Mouse (Mus musculus) forebrain, embryonic 13.5 days (tissue): Measurements from ENCODE around the gene Spn. TPM values are rescaled to one million over a fixed set of nuclear protein-coding genes. Genes with fewer than 3 reads are reported as not detected.

ENCODE experiments used
- ATAC-seq: fragments of 200-750 bp; cut with Nextera tagmentation; 2 replicates; pipeline ENCODE4 v1.8.0; 2017
- H3K27ac ChIP-seq: fragments of 300-500 bp; sonication (generic); 2 replicates; pipeline ENCODE4 v1.5.1; 2015; ENCODE audit warnings: inconsistent platforms, mild to moderate bottlenecking, moderate library complexity
- H3K27me3 ChIP-seq: fragments of 300-500 bp; sonication (generic); 2 replicates; pipeline ENCODE4 v1.6.1; 2015; ENCODE audit warnings: mild to moderate bottlenecking, inconsistent platforms
- H3K36me3 ChIP-seq: fragments of 300-500 bp; sonication (generic); 2 replicates; pipeline ENCODE4 v1.6.1; 2015; ENCODE audit warnings: mild to moderate bottlenecking, inconsistent platforms; ENCODE audit not compliant: poor library complexity, severe bottlenecking
- H3K4me1 ChIP-seq: fragments of 300-500 bp; sonication (generic); 2 replicates; pipeline ENCODE4 v1.6.1; 2015; ENCODE audit warnings: inconsistent platforms
- H3K4me2 ChIP-seq: fragments of 300-500 bp; sonication (generic); 2 replicates; pipeline ENCODE4 v1.6.1; 2015; ENCODE audit warnings: inconsistent platforms, mild to moderate bottlenecking, moderate library complexity
- H3K4me3 ChIP-seq: fragments of 300-500 bp; sonication (generic); 2 replicates; pipeline ENCODE4 v1.5.1; 2015; ENCODE audit warnings: mild to moderate bottlenecking, inconsistent platforms
- H3K9ac ChIP-seq: fragments of 300-500 bp; sonication (generic); 2 replicates; pipeline ENCODE4 v1.6.1; 2015; ENCODE audit warnings: mild to moderate bottlenecking, inconsistent platforms
- H3K9me3 ChIP-seq: fragments of 300-500 bp; sonication (generic); replicated peaks from 2 replicates; pipeline ENCODE4 v1.6.1; 2016; ENCODE audit warnings: inconsistent platforms
- WGBS: fragments of 180-500 bp; shearing (Covaris S2); methylation state at CpG from one replicate; pipeline ENCODE4 v1.1.7; 2015; 5-methylcytosine and 5-hydroxymethylcytosine counted together
- polyA plus RNA-seq: library from polyadenylated mRNA; unstranded; fragments of >200 nt; fragmentation: Nextera tagmentation; extraction: Ambion mirVana; gene quantifications from 2 replicates; pipeline ENCODE4 v1.2.1, GENCODE M21; 2015

The Spn gene
- polyA plus RNA-seq, 1 experiment from 2014 or later, result 0.08 TPM

DNA sequence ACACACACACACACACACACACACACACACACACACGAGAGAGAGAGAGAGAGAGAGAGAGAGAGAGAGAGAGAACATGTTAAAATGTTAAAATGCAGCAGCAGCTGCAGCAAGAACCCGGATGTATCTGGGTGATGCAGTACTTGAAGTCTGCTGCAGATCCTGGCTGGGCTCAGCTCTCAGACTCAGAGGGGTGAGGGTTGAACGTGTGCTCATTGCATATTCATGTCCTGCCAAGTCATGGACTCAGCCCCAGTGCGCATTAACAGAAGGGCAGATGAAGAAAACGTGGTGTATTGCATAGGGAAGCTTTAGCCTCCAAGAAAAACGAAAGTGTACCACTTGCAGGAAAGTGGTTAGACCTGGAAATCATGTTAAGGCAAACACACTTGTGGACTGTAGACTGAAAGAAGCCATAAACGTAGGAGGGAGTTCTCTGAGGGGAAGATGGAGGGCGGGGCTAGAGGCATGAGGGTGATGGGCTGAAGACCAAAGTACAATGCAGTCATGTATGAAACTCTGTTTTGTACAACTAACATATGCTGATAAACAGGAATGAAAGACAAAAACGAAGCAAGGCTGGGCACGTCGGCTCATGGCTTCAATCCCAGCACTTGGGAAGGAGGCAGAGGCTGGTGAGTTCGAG lies 23.9 kb downstream of the Spn start:
- no peak overlapping the region for H3K4me2 ChIP-seq
- H3K27me3 ChIP-seq, result no peaks in the 10 kb centered on the region
- ATAC-seq, result no peak
- H3K9me3 ChIP-seq, result no peaks in the 10 kb centered on the region
- 56% methylated on average over 11 of the region's 12 CpGs for WGBS
- H3K36me3 ChIP-seq, result no peaks in the 10 kb centered on the region
- H3K4me3 ChIP-seq, result no peak overlapping the region
- no peak overlapping the region for H3K9ac ChIP-seq
- H3K27ac ChIP-seq, result no peak overlapping the region
- peaks cover 4% of the 10 kb centered on the region; the same call in 1 of the 2 replicates for H3K4me1 ChIP-seq

DNA sequence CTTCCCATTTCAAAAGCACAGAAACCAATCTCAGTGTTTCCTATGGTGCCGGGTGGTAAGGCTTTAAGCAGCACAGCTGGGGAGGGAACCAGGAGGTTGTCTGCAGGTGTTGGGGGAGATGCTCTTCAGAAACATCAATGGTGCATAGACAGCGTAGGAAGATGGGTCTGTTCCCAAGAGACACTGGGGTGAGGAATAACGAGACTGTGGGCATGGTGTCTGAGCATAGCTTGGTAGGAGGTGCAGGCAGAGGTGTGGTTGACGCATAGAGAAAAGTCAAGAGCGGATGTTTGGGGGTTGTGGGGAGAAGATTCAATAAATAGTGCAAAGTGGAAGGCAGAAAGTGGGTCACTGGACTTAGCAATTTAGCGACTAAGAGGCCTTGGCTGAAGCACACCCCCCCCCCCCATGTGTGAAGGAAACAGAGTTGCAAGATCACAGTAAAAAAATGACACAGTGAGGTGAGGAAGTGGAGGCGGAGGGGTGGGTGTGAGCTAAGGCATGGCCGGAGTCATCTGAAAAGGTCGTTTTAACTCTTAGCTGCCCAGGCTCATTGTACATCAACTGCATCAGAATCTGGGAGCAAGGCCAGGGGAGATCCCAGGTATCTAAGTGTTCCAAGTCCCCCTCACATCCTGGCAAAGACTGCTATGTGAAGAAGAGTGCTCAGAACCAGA lies 24.6 kb downstream of the Spn start:
- Histone ChIP-seq H3K4me2 (no peak overlapping the region), H3K36me3 (no peaks in the 10 kb centered on the region), H3K4me1 (peaks cover 4% of the 10 kb centered on the region; the same call in 1 of the 2 replicates), H3K9ac (no peak overlapping the region), H3K9me3 (no peaks in the 10 kb centered on the region), H3K27me3 (no peaks in the 10 kb centered on the region), H3K4me3 (no peak overlapping the region), H3K27ac (no peak overlapping the region)
- no peak for ATAC-seq
- 55% methylated on average over 9 of the region's 9 CpGs for WGBS

- Histone ChIP-seq H3K4me2 (no peak overlapping the region), H3K36me3 (no peaks in the 10 kb centered on the region), H3K9ac (no peak overlapping the region), H3K27me3 (no peaks in the 10 kb centered on the region), H3K27ac (no peak overlapping the region), H3K4me3 (no peak overlapping the region), H3K9me3 (no peaks in the 10 kb centered on the region), H3K4me1 (peaks cover 4% of the 10 kb centered on the region; the same call in 1 of the 2 replicates)
- ATAC-seq, result no peak
- WGBS, result 79% methylated on average over 12 of the region's 12 CpGs
Observed at GRCm38 (mm10) chr7:127112251-127112841, 25.3 kb downstream of the Spn start.

DNA sequence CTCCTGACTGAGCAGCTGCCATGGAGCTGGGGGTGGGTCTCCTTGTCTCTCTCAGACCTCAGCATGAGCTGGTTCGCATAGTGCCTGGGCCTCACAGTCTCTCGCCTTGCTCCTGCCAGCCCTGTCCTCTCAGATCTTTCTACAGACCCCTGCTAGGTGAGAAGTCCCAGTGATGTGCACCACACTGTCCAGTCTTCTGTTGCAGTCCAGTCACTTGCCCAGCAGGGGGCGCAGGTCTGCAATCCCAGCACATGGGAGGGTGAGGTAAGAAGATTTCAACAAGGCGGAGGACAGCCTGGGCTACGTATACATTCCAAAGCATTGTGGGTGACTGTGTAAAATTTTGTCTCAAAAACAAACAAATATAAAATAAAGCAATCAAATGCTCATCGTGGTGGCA lies 26.2 kb downstream of the Spn start:
- no peak overlapping the region for H3K9ac ChIP-seq
- no peak overlapping the region for H3K4me3 ChIP-seq
- no peak overlapping the region for H3K4me2 ChIP-seq
- ATAC-seq, result no peak
- no peak overlapping the region for H3K27ac ChIP-seq
- H3K4me1 ChIP-seq, result peaks cover 4% of the 10 kb centered on the region; the same call in 1 of the 2 replicates
- no peaks in the 10 kb centered on the region for H3K36me3 ChIP-seq
- 45% methylated on average over 6 of the region's 6 CpGs for WGBS
- H3K27me3 ChIP-seq, result no peaks in the 10 kb centered on the region
- H3K9me3 ChIP-seq, result no peaks in the 10 kb centered on the region

GRCm38 (mm10) chr7:127110239-127111007 lies 27.2 kb downstream of the Spn start:
- no peak overlapping the region for H3K27ac ChIP-seq
- H3K4me3 ChIP-seq, result no peak overlapping the region
- 0 out of 2 replicates have a peak, but pooled peaks cover 4% of the 10 kb centered on the region for H3K4me1 ChIP-seq
- H3K9ac ChIP-seq, result 0 out of 2 replicates have a peak overlapping the region, but pooled peaks have one; percentile 9
- 48% methylated on average over 18 of the region's 18 CpGs for WGBS
- H3K36me3 ChIP-seq, result no peaks in the 10 kb centered on the region
- ATAC-seq, result peak; percentile 74
- H3K4me2 ChIP-seq, result no peak overlapping the region
- H3K27me3 ChIP-seq, result no peaks in the 10 kb centered on the region
- no peaks in the 10 kb centered on the region for H3K9me3 ChIP-seq

- no peak overlapping the region for H3K9ac ChIP-seq
- H3K9me3 ChIP-seq, result no peaks in the 10 kb centered on the region
- WGBS, result 67% methylated on average over 7 of the region's 7 CpGs
- no peaks in the 10 kb centered on the region for H3K27me3 ChIP-seq
- peaks cover 12% of the 10 kb centered on the region; the same call in 1 of the 2 replicates for H3K4me1 ChIP-seq
- H3K27ac ChIP-seq, result no peak overlapping the region
- no peaks in the 10 kb centered on the region for H3K36me3 ChIP-seq
- no peak for ATAC-seq
- H3K4me3 ChIP-seq, result no peak overlapping the region
- no peak overlapping the region for H3K4me2 ChIP-seq
Observed at GRCm38 (mm10) chr7:127105551-127105950, 32.1 kb downstream of the Spn start.

GRCm38 (mm10) chr7:127104560-127105332 lies 32.9 kb downstream of the Spn start:
- no peaks in the 10 kb centered on the region for H3K27me3 ChIP-seq
- H3K9ac ChIP-seq, result peak overlapping the region; percentile 56
- peak overlapping the region; percentile 33 for H3K4me3 ChIP-seq
- H3K4me2 ChIP-seq, result peak overlapping the region; percentile 52
- ATAC-seq, result peak; percentile 88
- H3K9me3 ChIP-seq, result no peaks in the 10 kb centered on the region
- H3K27ac ChIP-seq, result peak overlapping the region; percentile 41
- WGBS, result 16% methylated on average over 17 of the region's 17 CpGs
- H3K4me1 ChIP-seq, result peaks cover 12% of the 10 kb centered on the region; the same call in 1 of the 2 replicates
- no peaks in the 10 kb centered on the region for H3K36me3 ChIP-seq

DNA sequence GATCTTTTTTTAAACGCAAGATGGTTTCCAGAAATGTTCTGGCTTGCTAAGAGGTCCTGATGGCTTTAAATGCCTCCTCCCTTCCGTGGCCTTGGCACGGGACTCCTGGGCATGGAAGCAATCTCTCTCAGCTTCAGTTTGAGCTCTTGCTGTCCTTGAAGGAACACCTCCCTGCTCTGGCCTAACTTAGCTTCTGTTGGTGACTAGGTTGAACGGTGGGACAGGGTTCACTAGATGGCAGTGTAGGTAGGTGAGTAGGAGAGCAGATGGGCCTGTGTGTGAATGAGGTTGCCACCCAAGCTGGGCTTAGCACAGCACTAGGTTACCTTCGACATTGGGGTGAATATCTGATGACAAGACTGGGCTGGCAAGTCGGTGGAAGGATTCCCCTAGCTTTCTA lies 33.7 kb downstream of the Spn start:
- H3K4me2 ChIP-seq, result peak overlapping the region; percentile 52
- WGBS, result 66% methylated on average over 6 of the region's 6 CpGs
- no peak overlapping the region for H3K4me3 ChIP-seq
- no peaks in the 10 kb centered on the region for H3K9me3 ChIP-seq
- no peak for ATAC-seq
- no peak overlapping the region for H3K9ac ChIP-seq
- H3K27me3 ChIP-seq, result no peaks in the 10 kb centered on the region
- peaks cover 12% of the 10 kb centered on the region; the same call in 1 of the 2 replicates for H3K4me1 ChIP-seq
- no peaks in the 10 kb centered on the region for H3K36me3 ChIP-seq
- H3K27ac ChIP-seq, result peak overlapping the region; percentile 3; the same call in 1 of the 2 replicates

- H3K36me3 ChIP-seq, result no peaks in the 10 kb centered on the region
- H3K4me1 ChIP-seq, result peaks cover 12% of the 10 kb centered on the region; the same call in 1 of the 2 replicates
- no peaks in the 10 kb centered on the region for H3K9me3 ChIP-seq
- no peak overlapping the region for H3K9ac ChIP-seq
- H3K4me2 ChIP-seq, result no peak overlapping the region
- WGBS, result 78% methylated on average over 6 of the region's 6 CpGs
- no peak overlapping the region for H3K27ac ChIP-seq
- ATAC-seq, result no peak
- no peak overlapping the region for H3K4me3 ChIP-seq
- no peaks in the 10 kb centered on the region for H3K27me3 ChIP-seq
Observed at GRCm38 (mm10) chr7:127102148-127102547, 35.5 kb downstream of the Spn start.

DNA sequence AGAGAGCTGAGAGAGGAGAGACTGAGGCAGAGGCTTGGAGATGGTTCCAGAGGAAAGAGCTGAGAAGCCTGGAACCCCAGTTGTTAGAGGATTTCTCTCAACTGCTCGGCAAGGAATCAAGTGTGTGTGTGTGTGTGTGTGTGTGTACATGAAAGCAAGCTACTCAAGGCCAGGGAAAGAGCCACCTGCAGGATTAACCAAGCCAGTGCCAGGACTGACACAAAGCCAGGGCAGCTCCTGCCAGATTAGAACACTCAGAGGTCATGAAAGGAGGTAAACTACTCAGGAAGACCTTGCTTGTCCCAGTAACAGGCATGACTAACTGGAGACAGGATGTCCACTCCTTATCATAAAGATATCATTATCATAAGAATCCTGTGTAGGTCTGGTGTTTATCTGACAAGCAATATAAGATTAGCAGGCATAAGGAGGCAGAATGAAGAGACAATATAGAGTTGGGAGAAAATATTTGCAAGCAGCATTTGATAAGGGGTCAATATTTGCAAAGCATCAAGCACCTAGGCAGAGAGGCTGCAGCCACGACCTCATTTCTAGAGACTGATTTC lies 36.1 kb downstream of the Spn start:
- Histone ChIP-seq H3K4me1 (peaks cover 12% of the 10 kb centered on the region; the same call in 1 of the 2 replicates), H3K9me3 (no peaks in the 10 kb centered on the region), H3K27me3 (no peaks in the 10 kb centered on the region), H3K27ac (no peak overlapping the region), H3K9ac (no peak overlapping the region), H3K4me3 (no peak overlapping the region), H3K4me2 (no peak overlapping the region), H3K36me3 (no peaks in the 10 kb centered on the region)
- 35% methylated on average over 2 of the region's 2 CpGs for WGBS
- ATAC-seq, result no peak

GRCm38 (mm10) chr7:127099528-127099927 lies 38.1 kb downstream of the Spn start:
- Histone ChIP-seq H3K4me1 (peaks cover 6% of the 10 kb centered on the region; the same call in 1 of the 2 replicates), H3K9ac (no peak overlapping the region), H3K9me3 (no peaks in the 10 kb centered on the region), H3K27ac (no peak overlapping the region), H3K27me3 (no peaks in the 10 kb centered on the region), H3K36me3 (no peaks in the 10 kb centered on the region), H3K4me2 (no peak overlapping the region), H3K4me3 (no peak overlapping the region)
- 87% methylated on average over 4 of the region's 4 CpGs for WGBS
- no peak for ATAC-seq
